Mouse (Mus musculus): ENCODE data around the gene Fuca1.

Gene Fuca1

DNA sequence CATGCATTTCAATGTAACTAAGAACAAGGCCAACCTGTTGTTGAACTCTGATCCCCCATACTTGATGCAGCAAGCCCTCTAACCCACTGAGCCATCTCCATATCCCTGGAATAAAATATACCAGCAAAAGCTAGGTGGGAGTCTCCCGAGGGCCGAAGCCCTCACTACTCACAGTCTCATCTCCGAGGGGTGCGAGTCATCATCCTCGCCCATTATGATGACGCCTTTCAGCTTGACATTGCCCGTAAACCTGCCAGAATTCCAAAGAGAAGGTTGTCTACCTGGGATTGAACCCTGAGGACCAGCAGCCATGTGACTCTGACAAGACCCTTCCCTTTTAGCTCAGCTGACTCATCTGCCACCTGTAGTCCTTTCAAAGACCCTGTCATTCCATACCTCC is 65.2 kb downstream of the Fuca1 start:
- DNase-seq = no peak

DNA sequence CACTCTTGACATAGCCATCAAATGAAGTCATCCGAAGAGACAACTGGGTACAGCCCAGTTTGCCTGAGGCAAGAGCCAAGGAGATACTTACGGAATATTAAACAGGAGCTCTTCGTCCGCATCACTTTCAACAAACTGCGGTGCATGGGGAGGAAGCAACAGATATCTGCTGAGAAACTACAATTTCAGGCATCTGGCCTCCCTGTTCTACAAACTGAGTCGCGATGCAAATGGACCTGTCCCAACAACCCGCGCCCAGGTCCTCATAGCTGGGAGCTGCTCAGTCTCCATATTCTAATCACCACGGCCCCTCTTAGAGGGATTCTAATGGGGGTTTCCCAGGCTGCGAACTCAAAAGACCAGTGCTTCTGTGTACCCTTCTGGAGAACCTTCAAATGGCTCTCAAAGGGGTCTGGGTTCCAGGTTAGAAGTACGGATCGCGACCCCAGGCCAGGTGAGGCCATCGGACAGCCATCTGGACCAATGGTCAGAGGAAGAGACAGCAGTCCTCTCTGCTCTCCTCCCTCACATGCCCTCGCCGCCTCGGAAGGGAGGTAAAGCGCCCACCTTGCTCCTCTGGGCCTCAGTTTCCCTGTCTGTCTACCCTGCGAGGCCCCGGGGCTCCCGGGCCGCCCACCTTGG is 65.9 kb downstream of the Fuca1 start:
- DNase-seq = peak; percentile 21 to 26

DNA sequence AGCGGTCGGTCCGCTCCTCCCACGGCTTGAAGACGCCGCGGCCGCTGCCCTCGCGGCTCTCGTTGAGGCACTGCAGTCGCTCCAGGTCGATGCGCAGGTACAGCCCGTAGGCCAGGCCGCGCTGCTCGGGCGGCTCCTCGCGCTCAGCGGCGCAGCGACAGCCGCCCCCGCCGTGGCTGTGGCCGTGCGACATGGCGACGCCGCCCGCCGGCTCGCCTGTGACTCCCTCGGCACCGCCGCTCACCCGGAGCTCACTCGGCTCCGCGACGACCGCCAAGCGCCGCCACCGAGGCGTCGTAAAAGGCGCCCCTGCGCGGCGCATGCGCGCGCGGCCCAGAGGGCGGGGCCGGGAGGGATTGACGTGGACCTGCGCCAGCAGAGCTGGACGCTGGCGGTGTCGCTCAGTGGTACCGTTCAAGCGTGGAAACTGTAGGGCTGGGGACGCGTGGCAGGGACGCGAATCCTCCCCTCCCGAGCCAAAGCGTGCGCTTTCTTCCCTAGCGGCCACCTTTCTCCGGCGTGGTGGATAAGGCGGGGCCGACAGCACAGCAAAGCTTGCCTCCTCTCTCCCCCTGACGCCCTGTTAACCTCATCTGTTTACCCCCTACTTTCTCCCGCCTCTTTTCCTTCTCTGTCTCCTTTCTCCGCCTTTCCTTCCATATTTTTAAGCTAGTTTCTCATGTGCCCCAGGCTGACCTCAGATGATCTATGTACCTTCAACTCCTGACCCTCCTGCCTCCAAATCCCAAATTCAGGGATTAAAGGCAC is 66.6 kb downstream of the Fuca1 start, which contains the start of gene Pithd1:
Gene Pithd1 (minus strand): TSS at position 322 of the 768 bp plus-strand sequence.
- peak; percentile 96 for DNase-seq

DNA sequence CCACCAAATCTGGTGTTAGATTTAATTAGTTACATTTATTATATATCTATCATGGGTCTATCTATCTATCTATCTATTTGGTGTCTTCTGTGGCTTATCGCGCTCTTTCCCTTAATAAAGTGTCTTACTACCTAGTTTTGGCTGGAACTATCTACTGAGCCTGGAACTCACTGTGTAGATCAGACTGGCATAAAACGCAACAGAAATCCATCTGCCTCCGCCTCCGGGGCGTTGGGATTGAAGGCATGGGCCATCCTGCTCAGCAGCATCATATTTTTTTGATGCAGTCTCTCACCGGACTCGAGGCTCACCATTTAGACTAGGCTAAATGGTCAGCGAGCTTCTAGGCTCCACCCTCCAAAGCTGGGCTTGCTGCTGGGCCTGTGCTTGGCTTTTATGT is 67.2 kb downstream of the Fuca1 start:
- DNase-seq = no peak

Measured in B cell, adult 2 months (primary cell).